Mouse (Mus musculus): ENCODE results near the gene Ryr2.

GRCm38 (mm10) chr13:11933334-11933733 is 173.4 kb downstream of the Ryr2 start:
- TF ChIP-seq POLR2A (IDR thresholded peaks at IDR 0.05; ENCODE audit: control insufficient read depth, low read depth, low read length) (no peak), CTCF (IDR thresholded peaks at IDR 0.05; ENCODE audit: control insufficient read depth, insufficient read depth, insufficient replicate concordance, low read depth, low read length) (no peak)
